Mouse (Mus musculus) hindbrain, postnatal 0 days (tissue): ENCODE measurements around the gene Scarb1. TPM values are rescaled to one million over a fixed set of nuclear protein-coding genes. Genes with fewer than 3 reads are reported as not detected.
A peak's percentile ranks its signal among the peaks of the same experiment; 100 is the strongest.

Source experiments
- ATAC-seq: fragments of 200-750 bp; cut with Nextera tagmentation; 2 replicates; pipeline ENCODE4 v1.8.0; 2017; ENCODE audit warnings: mild to moderate bottlenecking, moderate TSS enrichment, moderate library complexity
- DNase-seq: peaks from one replicate; pipeline ENCODE4 v3.0.0-alpha.2; 2015; ENCODE audit warnings: low spot score
- H3K27ac ChIP-seq: fragments of 300-500 bp; sonication (generic); 2 replicates; pipeline ENCODE4 v1.5.1; 2014; ENCODE audit warnings: mild to moderate bottlenecking
- H3K27me3 ChIP-seq: fragments of 300-500 bp; sonication (generic); 2 replicates; pipeline ENCODE4 v1.6.1; 2014; ENCODE audit warnings: low read length, mixed read lengths; ENCODE audit not compliant: insufficient read depth
- H3K36me3 ChIP-seq: fragments of 300-500 bp; sonication (generic); 2 replicates; pipeline ENCODE4 v1.6.1; 2014; ENCODE audit warnings: low read length, mixed read lengths; ENCODE audit not compliant: insufficient read depth
- H3K4me1 ChIP-seq: fragments of 300-500 bp; sonication (generic); 2 replicates; pipeline ENCODE4 v1.6.1; 2014; ENCODE audit warnings: antibody characterized with exemption, low read length, mixed read lengths; ENCODE audit not compliant: insufficient read depth
- H3K4me2 ChIP-seq: fragments of 300-500 bp; sonication (generic); 2 replicates; pipeline ENCODE4 v1.6.1; 2014; ENCODE audit warnings: low read depth, mild to moderate bottlenecking, low read length, moderate library complexity, mixed read lengths
- H3K4me3 ChIP-seq: fragments of 300-500 bp; sonication (generic); 2 replicates; pipeline ENCODE4 v1.5.1; 2014; ENCODE audit warnings: low read length
- H3K9ac ChIP-seq: fragments of 300-500 bp; sonication (generic); replicated peaks from 2 replicates; pipeline ENCODE4 v1.6.1; 2014; ENCODE audit warnings: mild to moderate bottlenecking, low read length, moderate library complexity, mixed read lengths
- H3K9me3 ChIP-seq: fragments of 300-500 bp; sonication (generic); 2 replicates; pipeline ENCODE4 v1.6.1; 2016; ENCODE audit warnings: low read length, mixed read lengths
- CTCF ChIP-seq: IDR thresholded peaks from 2 replicates; pipeline ENCODE4 v1.5.1; 2016; ENCODE audit warnings: antibody characterized with exemption, control low read depth, low read depth
- WGBS: fragments of 180-500 bp; shearing (Covaris S2); extraction: QIAGEN DNeasy Blood & Tissue Kit; methylation state at CpG from one replicate; pipeline ENCODE4 v1.1.7; 2014; 5-methylcytosine and 5-hydroxymethylcytosine counted together
- polyA plus RNA-seq: library from polyadenylated mRNA; unstranded; fragments of >200 nt; fragmentation: Nextera tagmentation; extraction: Ambion mirVana; gene quantifications from 2 replicates; pipeline ENCODE4 v1.2.1, GENCODE M21; 2015
- total RNA-seq: library from RNA; depleted of rRNA; stranded (reverse); fragments of >200 nt; gene quantifications from 2 replicates; pipeline ENCODE4 v1.2.3, GENCODE M21; 2014

Scarb1 gene
- total and polyA plus RNA-seq, 2 experiments from 2014 or later = 56.1 to 70.3 TPM

DNA sequence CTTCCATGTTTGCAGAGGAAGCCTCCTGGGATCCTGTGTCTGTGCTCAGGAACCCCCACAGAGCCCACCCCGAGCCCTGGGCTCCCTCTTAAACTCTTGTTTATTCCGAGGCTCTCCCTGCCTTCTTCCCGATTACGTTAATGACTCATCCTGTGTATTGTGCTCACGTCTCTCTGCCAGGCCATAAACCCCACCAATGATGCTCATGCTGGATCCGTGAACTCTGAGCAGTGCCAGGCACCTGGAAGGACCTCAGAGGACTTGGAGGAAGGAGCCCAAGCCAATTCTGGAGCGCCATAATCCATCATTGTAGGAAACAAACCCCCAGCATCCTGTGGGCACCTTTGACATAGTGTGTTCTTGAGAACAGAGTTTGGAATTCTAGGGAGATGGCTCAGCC, 31.7 kb downstream of the Scarb1 start:
- WGBS = 80% methylated on average over 7 of the region's 7 CpGs
- H3K4me3 ChIP-seq = no peak overlapping the region
- no peak for TF ChIP-seq CTCF
- H3K36me3 ChIP-seq = no peaks in the 10 kb centered on the region
- no peak for ATAC-seq
- no peaks in the 10 kb centered on the region for H3K27me3 ChIP-seq
- H3K27ac ChIP-seq = no peak overlapping the region
- H3K4me1 ChIP-seq = peaks cover 3% of the 10 kb centered on the region; the same call in 1 of the 2 replicates
- no peak for DNase-seq
- no peaks in the 10 kb centered on the region for H3K9me3 ChIP-seq
- H3K4me2 ChIP-seq = no peak overlapping the region
- no peak overlapping the region for H3K9ac ChIP-seq

- peaks cover 3% of the 10 kb centered on the region; the same call in 1 of the 2 replicates for H3K4me1 ChIP-seq
- no peak overlapping the region for H3K4me2 ChIP-seq
- TF ChIP-seq CTCF = no peak
- H3K9me3 ChIP-seq = no peaks in the 10 kb centered on the region
- 0 out of 2 replicates have a peak, but pooled peaks cover 6% of the 10 kb centered on the region for H3K36me3 ChIP-seq
- no peak overlapping the region for H3K27ac ChIP-seq
- no peaks in the 10 kb centered on the region for H3K27me3 ChIP-seq
- H3K9ac ChIP-seq = no peak overlapping the region
- H3K4me3 ChIP-seq = no peak overlapping the region
- DNase-seq (peak; percentile 35), ATAC-seq (no peak)
- WGBS = 38% methylated on average over 13 of the region's 13 CpGs
Measured at GRCm38 (mm10) chr5:125306824-125307223, 34.1 kb downstream of the Scarb1 start.

- Histone ChIP-seq H3K4me1 (peaks cover 3% of the 10 kb centered on the region; the same call in 1 of the 2 replicates), H3K36me3 (0 out of 2 replicates have a peak, but pooled peaks cover 6% of the 10 kb centered on the region), H3K4me3 (no peak overlapping the region), H3K27ac (no peak overlapping the region), H3K4me2 (no peak overlapping the region), H3K9me3 (no peaks in the 10 kb centered on the region), H3K27me3 (no peaks in the 10 kb centered on the region), H3K9ac (no peak overlapping the region)
- WGBS = 77% methylated on average over 7 of the region's 7 CpGs
- ATAC-seq (no peak), DNase-seq (no peak)
- no peak; the same call in 1 of the 2 replicates for TF ChIP-seq CTCF
Measured at GRCm38 (mm10) chr5:125306372-125306771, 34.5 kb downstream of the Scarb1 start.

DNA sequence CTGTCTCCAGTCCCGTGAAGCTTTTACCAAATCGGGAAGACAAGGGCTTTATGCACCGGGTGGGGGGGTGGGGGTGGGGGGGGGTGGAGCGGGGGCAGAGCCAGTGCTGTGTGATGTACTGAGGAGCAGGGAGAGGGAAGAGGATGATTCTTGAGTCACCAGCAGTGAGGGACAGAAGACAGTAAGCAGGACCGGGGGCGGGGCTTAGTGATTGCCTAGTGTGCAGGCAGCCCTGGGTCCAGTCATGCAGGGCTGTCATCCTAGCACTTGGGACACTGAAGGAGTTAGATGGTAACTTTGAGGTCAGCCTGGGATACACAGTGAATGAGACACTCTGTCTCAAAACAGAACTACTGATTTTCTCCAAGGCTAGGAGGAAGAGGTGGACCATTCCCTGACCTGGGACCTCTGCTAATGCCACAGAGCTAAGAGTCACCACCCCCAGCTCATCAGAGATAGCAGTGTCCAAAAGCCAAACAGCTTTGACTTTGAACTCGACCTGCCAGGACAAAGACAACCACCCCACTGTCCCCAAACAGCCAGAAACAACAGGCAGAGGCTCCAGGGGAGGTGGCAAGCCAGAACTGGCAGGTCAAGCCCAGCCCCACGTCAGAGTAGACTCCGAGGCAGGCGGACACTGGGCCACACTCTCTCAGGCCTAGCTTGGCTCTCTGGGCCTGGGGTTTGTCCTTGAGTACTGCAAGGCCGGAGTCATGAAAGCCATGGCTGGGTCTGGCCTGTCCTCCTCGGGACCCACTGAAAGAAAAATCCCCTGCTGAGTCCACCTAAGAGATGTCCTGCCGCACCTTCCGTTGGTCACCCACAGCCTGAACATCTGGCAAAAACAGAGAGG, 35.4 kb downstream of the Scarb1 start:
- Histone ChIP-seq H3K9me3 (no peaks in the 10 kb centered on the region), H3K36me3 (peaks cover 6% of the 10 kb centered on the region; the same call in 1 of the 2 replicates), H3K27ac (no peak overlapping the region), H3K4me2 (no peak overlapping the region), H3K4me1 (peaks cover 3% of the 10 kb centered on the region; the same call in 1 of the 2 replicates), H3K4me3 (no peak overlapping the region), H3K27me3 (no peaks in the 10 kb centered on the region), H3K9ac (no peak overlapping the region)
- 53% methylated on average over 14 of the region's 14 CpGs for WGBS
- TF ChIP-seq CTCF = no peak
- no peak for ATAC-seq
- no peak for DNase-seq

DNA sequence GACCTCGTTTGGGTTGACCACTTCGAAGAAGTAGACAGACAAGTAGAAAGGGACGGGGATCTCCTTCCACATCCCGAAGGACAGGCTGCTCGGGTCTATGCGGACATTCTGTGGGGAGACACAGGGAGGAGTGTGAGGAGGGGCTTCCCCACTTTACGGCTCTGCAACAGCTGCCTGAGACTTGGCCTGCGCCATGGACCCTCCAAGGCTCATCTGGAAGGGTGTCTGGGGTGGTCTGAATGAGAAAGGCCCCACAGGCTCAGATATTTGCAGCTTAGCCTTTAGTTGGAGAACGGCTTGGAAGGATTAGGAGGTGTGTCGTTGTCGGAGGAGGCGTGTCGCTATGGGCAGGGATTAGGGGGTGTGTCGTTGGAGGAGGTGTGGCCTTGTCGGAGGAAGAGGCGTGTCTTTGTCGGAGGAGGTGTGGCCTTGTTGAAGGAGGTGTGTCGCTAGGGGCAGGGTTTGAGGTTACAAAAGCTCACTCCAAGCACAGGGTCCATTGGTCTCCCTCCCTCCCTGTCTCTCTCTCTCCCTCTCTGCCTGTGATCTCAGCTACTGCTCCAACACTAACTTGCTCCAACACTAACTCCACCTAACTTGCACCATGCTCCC, 36.5 kb downstream of the Scarb1 start:
- Histone ChIP-seq H3K4me1 (peaks cover 3% of the 10 kb centered on the region; the same call in 1 of the 2 replicates), H3K4me2 (no peak overlapping the region), H3K9me3 (no peaks in the 10 kb centered on the region), H3K27ac (no peak overlapping the region), H3K4me3 (no peak overlapping the region), H3K27me3 (no peaks in the 10 kb centered on the region), H3K9ac (no peak overlapping the region), H3K36me3 (peaks cover 17% of the 10 kb centered on the region; the same call in 1 of the 2 replicates)
- 31% methylated on average over 18 of the region's 18 CpGs for WGBS
- ATAC-seq (peak; percentile 77; the same call in 1 of the 2 replicates), DNase-seq (peak; percentile 66)
- no peak for TF ChIP-seq CTCF

GRCm38 (mm10) chr5:125303055-125303454, 37.8 kb downstream of the Scarb1 start:
- H3K4me3 ChIP-seq = no peak overlapping the region
- H3K27me3 ChIP-seq = no peaks in the 10 kb centered on the region
- ATAC-seq (no peak), DNase-seq (no peak)
- H3K36me3 ChIP-seq = peaks cover 27% of the 10 kb centered on the region; the same call in 1 of the 2 replicates
- H3K27ac ChIP-seq = no peak overlapping the region
- no peaks in the 10 kb centered on the region for H3K9me3 ChIP-seq
- H3K4me1 ChIP-seq = peaks cover 3% of the 10 kb centered on the region; the same call in 1 of the 2 replicates
- WGBS = 89% methylated on average over 6 of the region's 6 CpGs
- no peak overlapping the region for H3K4me2 ChIP-seq
- no peak overlapping the region for H3K9ac ChIP-seq
- no peak for TF ChIP-seq CTCF
